Mouse (Mus musculus): ENCODE measurements around the gene Bst1.

DNA sequence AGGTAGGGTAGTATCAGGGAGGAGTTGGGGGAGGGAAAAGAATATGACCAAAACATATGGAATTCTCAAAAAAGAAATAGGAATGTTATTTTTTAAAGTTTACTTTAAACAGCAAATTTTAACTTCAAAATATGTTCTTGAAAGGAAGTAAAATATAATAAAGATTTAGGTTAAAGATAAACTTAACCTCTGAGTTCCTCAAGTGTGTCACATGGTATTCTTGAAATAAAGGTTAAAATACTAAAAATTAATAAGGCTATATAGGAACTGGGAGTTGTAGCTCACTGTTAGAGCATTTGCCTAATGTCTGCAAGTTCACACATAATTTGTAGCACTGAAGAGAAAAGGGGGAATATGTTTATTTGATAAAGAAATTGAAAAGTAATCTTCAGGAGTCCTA lies 17.4 kb upstream of the Bst1 start:
- TF ChIP-seq CTCF (IDR thresholded peaks at IDR 0.05; ENCODE audit: low read depth) (no peak), EP300 (IDR thresholded peaks at IDR 0.05; ENCODE audit: low read depth) (no peak)

Data from liver, postnatal 0 days (tissue).